Mouse (Mus musculus): ENCODE measurements around the gene Mettl21a.
"Not testable (repeated sequence)": the region's sequence is repeated elsewhere in the genome, so short reads cannot be mapped to it uniquely, and the experiment has no call there.

Mettl21a gene

DNA sequence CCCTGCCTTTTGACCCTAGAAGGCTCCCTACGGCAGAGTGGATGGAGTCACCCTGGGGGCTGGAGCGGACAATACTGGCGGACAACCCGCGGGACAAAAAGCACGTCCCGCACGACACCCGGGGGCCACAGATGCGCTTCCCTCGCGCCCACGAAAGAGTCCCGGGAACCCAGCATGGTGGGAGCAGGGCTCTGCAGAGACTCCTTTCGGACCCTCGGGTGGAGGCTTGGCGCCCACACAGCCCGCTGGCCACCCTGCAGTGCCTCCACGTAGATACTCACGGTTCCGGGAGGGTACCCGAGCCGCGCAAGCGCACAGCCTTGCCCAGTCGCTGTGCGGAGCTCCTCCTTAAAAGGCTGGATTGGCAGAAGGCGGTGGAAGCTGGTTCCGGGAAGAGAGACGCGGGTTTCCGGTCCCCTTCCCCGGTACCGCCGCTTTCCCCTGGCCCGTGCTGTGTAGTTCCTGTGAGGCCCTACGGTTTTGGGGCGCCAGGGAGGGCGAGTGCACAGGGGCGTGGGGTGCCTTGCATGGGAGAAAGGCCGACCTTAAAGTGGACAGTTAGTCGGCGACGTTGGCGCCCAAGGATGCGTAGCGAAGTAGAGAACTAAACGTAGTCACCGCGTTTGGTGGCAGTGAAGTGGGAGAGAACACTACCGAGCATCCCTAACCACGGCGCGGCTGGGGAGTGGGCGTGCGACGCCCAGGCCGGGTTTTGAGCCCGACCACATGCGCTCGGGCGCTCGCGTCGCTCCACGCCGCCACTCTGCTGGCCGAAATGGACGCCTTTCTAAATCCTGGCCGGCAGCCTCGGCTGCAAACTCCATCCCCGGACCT, at the start of gene Mettl21a:
Gene Mettl21a, minus strand, starts transcription at position 362 of the 834 bp plus-strand sequence.
- DNase-seq: peak; percentile 92 to 96

- peak in 1 of 2 experiments; percentile 4 for DNase-seq
These were observed 41.8 kb upstream of the Mettl21a start for GRCm38 (mm10) chr1:64658876-64659275.

GRCm38 (mm10) chr1:64656423-64657129, 39.5 kb upstream of the Mettl21a start:
- DNase-seq: no peak

DNA sequence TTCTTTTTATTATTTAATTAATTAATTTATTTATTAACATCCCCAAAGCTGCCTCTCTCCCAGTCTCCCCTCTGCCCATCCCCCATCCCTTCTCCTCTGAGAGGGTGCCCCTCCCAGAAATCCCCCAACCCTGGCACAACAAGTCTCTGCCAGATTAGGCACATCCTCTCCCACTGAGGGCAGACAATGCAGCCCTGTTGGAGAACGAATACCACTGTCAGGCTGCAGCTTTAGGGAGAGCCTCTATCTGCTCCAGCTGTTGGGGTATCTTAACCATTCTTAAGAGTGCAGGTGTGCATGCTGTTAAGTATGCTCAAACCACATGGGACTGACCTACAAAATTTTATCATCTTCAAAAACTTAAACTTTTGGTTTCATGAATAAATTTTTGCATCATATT, 38.4 kb upstream of the Mettl21a start:
- DNase-seq: no peak

DNA sequence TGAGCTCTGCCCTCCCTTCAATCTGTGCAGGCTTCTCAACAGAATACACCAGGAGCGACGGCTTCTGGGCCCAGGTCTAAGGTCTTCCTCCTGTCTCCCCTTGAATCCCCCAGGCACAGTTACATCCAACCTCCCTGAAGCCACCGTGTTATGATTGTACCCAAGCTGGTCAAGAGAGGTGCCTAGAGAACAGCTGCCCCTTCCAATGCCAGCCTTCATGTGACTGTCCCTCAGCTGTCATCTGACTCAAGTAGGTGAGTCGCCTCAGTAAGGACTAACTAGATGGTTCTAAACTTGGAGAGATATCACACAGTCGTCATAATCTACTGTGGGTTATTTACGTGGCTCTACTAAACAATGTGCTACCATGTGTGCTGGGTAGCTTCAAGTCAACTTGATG, 36.7 kb upstream of the Mettl21a start:
- DNase-seq: no peak

DNA sequence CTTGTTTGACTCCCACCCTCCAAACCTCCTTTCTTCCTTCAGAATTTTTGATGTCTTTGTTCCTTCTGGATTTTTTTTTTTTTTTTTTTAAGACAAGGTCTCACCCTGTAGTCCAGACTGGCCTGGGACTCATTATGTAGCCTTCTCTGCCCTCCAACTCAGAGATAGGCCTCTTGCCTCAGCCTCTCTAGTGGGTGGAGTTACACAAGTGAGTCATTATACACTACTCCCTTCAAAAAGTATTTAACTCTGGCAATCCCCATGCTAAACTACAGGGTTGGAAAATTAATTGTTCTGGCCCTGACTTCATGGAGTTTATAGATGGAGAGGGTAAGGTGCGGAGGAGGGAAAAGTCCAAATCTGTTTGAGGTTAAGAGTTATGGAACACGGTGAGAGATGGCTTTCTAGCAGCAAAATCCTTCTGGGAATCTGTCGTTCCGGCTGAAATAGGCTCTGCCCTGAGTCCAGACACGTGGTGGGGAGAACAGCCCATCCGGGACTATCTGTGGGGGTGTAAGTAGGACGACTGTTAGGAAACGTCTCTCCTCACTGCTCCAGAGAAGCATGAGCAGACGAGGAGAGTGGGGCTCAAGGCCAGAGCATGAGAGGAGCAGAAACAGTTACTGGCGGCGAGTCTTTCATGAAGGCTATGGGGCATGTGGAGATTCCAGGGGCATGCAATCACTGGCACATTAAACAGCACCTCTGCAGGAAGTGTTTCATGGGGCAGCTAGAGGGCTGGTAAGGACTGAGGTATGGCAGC, 32.5 kb upstream of the Mettl21a start:
- DNase-seq: no peak

GRCm38 (mm10) chr1:64644513-64644912, 27.5 kb upstream of the Mettl21a start:
- DNase-seq: no peak

GRCm38 (mm10) chr1:64642541-64642940, 25.5 kb upstream of the Mettl21a start:
- not testable (repeated sequence) for DNase-seq

- DNase-seq: no peak
These were observed 24.0 kb upstream of the Mettl21a start for GRCm38 (mm10) chr1:64641069-64641468.

GRCm38 (mm10) chr1:64639279-64639678, 22.2 kb upstream of the Mettl21a start:
- no peak for DNase-seq

DNA sequence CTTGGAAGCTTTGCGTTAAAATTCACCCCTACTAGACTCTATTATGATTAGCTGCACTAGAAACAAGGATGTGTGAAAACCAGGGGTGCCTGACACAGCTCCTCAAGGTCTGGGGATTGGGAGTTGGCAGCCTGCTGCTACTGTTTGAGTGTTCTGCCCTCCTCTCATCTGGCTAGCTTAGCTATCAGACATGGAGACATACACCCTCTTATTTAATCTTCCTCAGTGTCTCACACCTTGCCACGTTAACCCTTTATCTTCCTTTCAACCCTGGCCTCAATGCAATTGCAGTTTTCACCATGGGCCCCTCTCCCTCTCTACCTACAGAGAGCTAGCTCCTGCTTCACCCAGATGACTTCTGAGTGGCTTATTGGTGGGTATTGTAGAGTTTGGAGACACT, 18.6 kb upstream of the Mettl21a start:
- no peak for DNase-seq

- no peak for DNase-seq
These were observed 16.2 kb upstream of the Mettl21a start for GRCm38 (mm10) chr1:64633237-64633636.

- no peak for DNase-seq
These were observed 14.5 kb upstream of the Mettl21a start for GRCm38 (mm10) chr1:64631526-64631925.

DNA sequence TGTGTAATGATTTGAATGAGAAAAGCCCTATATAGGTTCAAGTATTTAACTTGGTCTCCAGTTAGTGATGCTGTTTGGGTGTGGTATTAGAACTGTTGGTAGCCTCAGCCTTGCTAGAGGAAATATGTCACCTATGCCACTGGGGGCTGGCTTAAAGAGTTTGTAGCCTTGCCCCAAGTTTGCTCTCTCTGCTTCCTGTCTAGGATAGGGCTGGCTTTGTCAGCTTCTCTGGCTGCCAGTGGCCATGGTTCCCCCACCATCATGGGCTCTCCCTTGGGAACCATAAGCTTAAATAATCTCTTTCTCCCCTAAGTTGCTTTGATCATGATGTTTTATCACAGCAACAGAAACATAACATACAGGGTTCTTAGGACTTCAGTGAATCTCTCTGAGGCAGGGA, 8.2 kb upstream of the Mettl21a start:
- no peak for DNase-seq

GRCm38 (mm10) chr1:64623558-64624435, 6.8 kb upstream of the Mettl21a start:
- DNase-seq: no peak

DNA sequence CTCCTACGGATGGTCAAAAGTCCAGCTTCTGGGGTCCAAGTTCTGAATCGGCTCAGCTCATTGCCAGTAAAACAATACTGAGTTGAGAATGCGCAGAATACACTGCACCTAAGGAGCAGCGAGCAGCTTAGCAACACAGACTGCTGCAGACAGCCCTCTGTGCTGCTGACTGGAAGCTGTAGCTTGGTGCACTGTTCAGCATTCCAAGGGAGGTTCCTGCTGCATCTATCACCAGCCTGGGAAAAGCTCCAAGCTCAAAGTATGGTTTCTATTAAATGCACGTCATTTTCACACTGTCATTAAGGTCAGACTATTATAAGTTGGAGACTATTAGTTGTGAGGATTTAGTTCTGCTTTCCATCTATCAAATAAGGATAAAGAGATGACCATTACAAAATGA, 4.1 kb upstream of the Mettl21a start:
- peak in 1 of 2 experiments; percentile 42 for DNase-seq

DNA sequence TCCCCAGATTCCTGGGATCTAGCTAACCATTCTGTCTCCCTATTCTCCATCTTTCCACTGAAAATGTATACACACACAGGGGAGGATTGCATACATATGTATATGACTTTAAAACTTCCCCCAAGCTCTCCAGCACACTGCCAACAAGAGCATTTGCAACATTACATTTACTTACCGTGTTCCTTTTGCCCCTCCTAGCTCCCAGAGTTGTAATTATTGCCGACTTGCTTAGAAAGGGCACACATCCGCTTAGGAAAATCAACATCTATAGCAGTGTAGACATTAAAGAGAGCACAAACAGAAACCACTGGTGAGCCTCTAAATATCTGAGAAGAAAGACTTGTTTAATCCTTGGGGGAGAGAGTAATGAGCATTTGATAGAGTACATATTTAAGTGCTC, 1.2 kb upstream of the Mettl21a start:
- DNase-seq: no peak

GRCm38 (mm10) chr1:64617715-64617984, 608 bp upstream of the Mettl21a start:
- DNase-seq: peak; percentile 86 to 88

DNA sequence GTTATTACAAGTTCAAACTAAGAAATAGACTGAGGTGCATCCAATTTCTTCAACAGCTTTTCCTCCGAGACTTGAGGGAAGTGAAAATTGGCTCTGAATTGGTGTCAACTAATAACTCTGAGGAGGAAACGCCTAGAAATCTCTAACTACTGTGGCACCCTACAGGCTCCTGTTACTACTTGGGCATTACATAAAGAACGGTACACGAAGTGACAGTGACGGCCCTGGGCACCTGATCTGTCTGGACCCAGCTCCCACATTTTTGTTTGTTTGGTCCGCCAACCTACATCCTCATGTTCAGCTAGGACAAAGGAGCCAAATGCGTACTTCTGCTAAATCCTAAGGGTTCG, 536 bp downstream of the Mettl21a start:
- no peak for DNase-seq

DNA sequence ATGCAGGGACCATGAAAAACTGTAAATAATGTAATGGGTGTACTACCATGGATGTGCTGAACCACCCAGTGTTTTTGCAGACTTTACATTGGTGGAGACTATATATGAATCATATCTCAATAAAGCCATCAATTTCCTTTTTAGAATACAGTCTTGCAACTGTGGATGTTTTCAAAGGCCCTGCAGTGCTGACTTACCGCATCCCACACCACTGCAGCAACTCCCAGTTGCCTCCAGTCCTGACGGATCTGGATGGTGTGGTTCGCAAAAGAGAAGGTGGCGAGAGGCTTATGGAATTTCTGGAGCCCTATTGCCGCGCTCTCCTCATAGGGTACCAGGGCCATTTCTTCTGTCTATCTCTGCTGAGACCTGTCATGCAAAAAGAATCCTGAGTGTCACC, 966 bp downstream of the Mettl21a start:
- DNase-seq: no peak

DNA sequence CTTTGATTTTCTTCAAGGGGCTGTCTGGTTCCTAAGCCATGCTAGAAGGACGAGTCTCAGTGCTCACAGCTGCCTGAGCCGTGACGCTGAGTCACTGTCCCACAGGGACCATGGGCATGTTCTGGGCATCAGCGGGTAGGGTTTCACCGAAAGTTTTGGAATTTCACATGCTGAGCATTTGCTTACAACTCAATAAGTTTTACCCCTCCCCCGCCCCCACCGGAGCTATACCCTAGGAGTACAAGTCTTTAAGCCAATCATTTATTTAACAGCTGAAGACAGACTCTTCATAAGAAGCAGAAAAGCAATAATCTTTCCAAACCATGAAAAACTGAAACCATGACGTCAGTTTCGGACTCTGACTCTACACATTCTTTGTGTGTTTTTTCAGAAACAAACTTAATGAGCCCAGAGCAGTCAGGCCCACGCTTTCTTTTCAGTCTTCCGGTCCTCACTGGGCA, 1.5 kb downstream of the Mettl21a start:
- no peak for DNase-seq

GRCm38 (mm10) chr1:64614801-64615345, 2.2 kb downstream of the Mettl21a start:
- DNase-seq: no peak
